Mouse (Mus musculus) adrenal gland, adult 10 weeks (tissue): Measurements from ENCODE around the gene Cers3. TPM values are rescaled to one million over a fixed set of nuclear protein-coding genes. Genes with fewer than 3 reads are reported as not detected.

Experiments used
- polyA plus RNA-seq: library from polyadenylated mRNA; stranded (reverse); fragments of 350-450 nt; fragmentation: Illumina TruSeq; extraction: RNeasy Lipid Tissue Mini Kit (QIAGEN cat#74804); gene quantifications from one replicate; pipeline ENCODE4 v1.2.3, GENCODE M21; 2014; ENCODE audit warnings: low read depth, low replicate concordance

Gene Cers3
- polyA plus RNA-seq, result 0.23 TPM

GRCm38 (mm10) chr7:66743377-66743781 lies at the start of gene Cers3:
TSS of gene Cers3 (plus strand) at chr7:66743504.

DNA sequence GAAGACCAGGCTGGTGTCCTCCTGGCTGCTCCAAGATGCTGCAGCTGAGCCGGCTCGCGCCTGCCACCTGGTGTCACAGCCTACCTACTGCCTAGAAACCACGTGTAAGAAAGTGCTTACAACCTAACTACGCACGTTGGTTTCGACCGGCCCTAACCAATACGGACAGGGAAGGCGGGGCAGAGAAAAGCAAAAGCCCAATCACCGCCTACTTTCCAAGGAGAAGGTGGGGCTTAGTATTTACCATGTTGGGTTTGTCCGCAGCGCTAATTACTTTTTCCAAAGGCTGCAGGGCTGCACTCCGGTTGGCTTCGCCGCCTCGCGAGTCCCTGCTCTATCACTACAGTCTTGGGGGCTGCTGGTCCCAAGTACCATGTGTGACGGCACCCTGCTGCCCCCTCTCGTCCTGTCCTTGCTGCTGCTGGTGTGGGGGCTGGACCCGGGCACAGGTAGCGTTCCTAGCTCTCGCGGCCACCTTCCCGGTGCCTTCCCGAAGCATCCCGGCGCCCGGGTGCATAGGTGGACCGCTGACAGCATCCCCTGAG lies 96.2 kb downstream of the Cers3 start, which contains the start of gene Adamts17:
Adamts17 (plus strand) TSS at position 273 of the 545 bp plus-strand sequence.

Other genes starting within 250 kb of the Cers3 start
- gene Asb7, start 53.9 kb upstream of the Cers3 start, polyA plus RNA-seq, result 27.5 TPM
- gene Lins1, start 53.6 kb upstream of the Cers3 start, polyA plus RNA-seq, result 19.1 TPM
- gene Adamts17, start 96.2 kb downstream of the Cers3 start, polyA plus RNA-seq, result 0.17 TPM